Mouse (Mus musculus) adrenal gland, adult (tissue): ENCODE data around the gene G3bp1.

ENCODE experiments used
- DNase-seq, 2 experiments: peaks; one replicate each; pipeline ENCODE4 v3.0.0; 2022 to 2023; ENCODE audit warnings: low spot score in 1 of 2; ENCODE audit not compliant: inconsistent age in 2 of 2

G3bp1 gene

GRCm38 (mm10) chr11:55469048-55469843, at the start of gene G3bp1:
G3bp1 (plus strand) TSS chr11:55469685.
- DNase-seq = peak; percentile 100

GRCm38 (mm10) chr11:55422978-55423377, 46.5 kb upstream of the G3bp1 start, which contains the start of gene Sparc:
Sparc (minus strand) TSS chr11:55423183.
- DNase-seq = peak in 1 of 2 experiments; percentile 33

GRCm38 (mm10) chr11:55423756-55424155, 45.7 kb upstream of the G3bp1 start:
- peak; percentile 91 to 93 for DNase-seq

GRCm38 (mm10) chr11:55424746-55425360, 44.6 kb upstream of the G3bp1 start:
- peak in 1 of 2 experiments; percentile 58 for DNase-seq

- DNase-seq = peak; percentile 97 to 98
Measured at GRCm38 (mm10) chr11:55428186-55429012, 41.1 kb upstream of the G3bp1 start.

- DNase-seq = peak in 1 of 2 experiments; percentile 22
Measured at GRCm38 (mm10) chr11:55429973-55430372, 39.5 kb upstream of the G3bp1 start.

GRCm38 (mm10) chr11:55432981-55433380, 36.5 kb upstream of the G3bp1 start:
- DNase-seq = no peak

- peak in 1 of 2 experiments; percentile 66 for DNase-seq
Measured at GRCm38 (mm10) chr11:55436089-55436488, 33.4 kb upstream of the G3bp1 start.

GRCm38 (mm10) chr11:55438031-55438430, 31.5 kb upstream of the G3bp1 start:
- DNase-seq = no peak

- no peak for DNase-seq
Measured at GRCm38 (mm10) chr11:55439718-55440117, 29.8 kb upstream of the G3bp1 start.

- DNase-seq = peak in 1 of 2 experiments; percentile 92
Measured at GRCm38 (mm10) chr11:55444772-55445171, 24.7 kb upstream of the G3bp1 start.

GRCm38 (mm10) chr11:55446579-55446978, 22.9 kb upstream of the G3bp1 start:
- peak; percentile 87 to 95 for DNase-seq

- DNase-seq = peak in 1 of 2 experiments; percentile 53
Measured at GRCm38 (mm10) chr11:55449531-55449930, 20.0 kb upstream of the G3bp1 start.

GRCm38 (mm10) chr11:55450311-55450710, 19.2 kb upstream of the G3bp1 start:
- no peak for DNase-seq

- DNase-seq = peak; percentile 59 to 81
Measured at GRCm38 (mm10) chr11:55453640-55454039, 15.8 kb upstream of the G3bp1 start.

- no peak for DNase-seq
Measured at GRCm38 (mm10) chr11:55455166-55455565, 14.3 kb upstream of the G3bp1 start.

GRCm38 (mm10) chr11:55458501-55458900, 11.0 kb upstream of the G3bp1 start:
- DNase-seq = peak in 1 of 2 experiments; percentile 60

- peak in 1 of 2 experiments; percentile 65 for DNase-seq
Measured at GRCm38 (mm10) chr11:55459850-55460558, 9.5 kb upstream of the G3bp1 start.

- DNase-seq = no peak
Measured at GRCm38 (mm10) chr11:55460559-55461018, 8.9 kb upstream of the G3bp1 start.

- DNase-seq = peak; percentile 98
Measured at GRCm38 (mm10) chr11:55461019-55461645, 8.4 kb upstream of the G3bp1 start, which contains the start of gene Atox1. Atox1 (minus strand) TSS chr11:55461239.
